Mouse (Mus musculus): ENCODE data around the gene Med7.

DNA sequence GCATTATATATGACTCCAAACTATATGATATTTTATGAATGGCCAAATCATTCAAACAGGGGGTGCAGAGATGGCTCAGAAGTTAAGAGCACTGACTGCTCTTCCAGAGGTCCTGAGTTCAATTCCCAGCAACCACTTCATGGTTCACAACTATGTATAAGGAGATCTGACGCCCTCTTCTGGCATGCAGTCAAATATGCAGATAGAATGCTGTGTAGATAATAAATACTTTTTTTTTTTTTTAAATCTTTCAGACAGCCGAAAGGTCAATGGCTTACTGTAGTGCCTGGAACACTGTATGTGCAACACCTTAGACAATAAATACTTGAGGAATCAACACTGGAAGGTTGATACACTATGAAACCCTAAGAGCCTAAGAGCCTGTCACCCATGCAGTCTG is 6.6 kb upstream of the Med7 start:
- TF ChIP-seq POLR2A (IDR thresholded peaks at IDR 0.05; ENCODE audit: insufficient read depth, low read depth, low read length) = no peak
- no peak for TF ChIP-seq CTCF (IDR thresholded peaks at IDR 0.05; ENCODE audit: insufficient read depth, low read depth, low read length)
